Mouse (Mus musculus) brain, embryonic 14.5 days (tissue): Measurements from ENCODE around the gene Zfp148.

Experiments used
- CTCF ChIP-seq: fragments of 200-500 bp; IDR thresholded peaks from 2 replicates; pipeline ENCODE4 v1.5.1; 2012; ENCODE audit warnings: inconsistent platforms, mild to moderate bottlenecking, moderate library complexity, borderline replicate concordance; ENCODE audit not compliant: insufficient read depth, insufficient read length; ENCODE audit errors: extremely low read depth
- POLR2A ChIP-seq: fragments of 200-500 bp; IDR thresholded peaks from 2 replicates; pipeline ENCODE4 v1.6.1; 2012; ENCODE audit warnings: mild to moderate bottlenecking, inconsistent platforms, borderline replicate concordance; ENCODE audit not compliant: poor library complexity, insufficient read depth, insufficient read length, severe bottlenecking; ENCODE audit errors: extremely low read depth

DNA sequence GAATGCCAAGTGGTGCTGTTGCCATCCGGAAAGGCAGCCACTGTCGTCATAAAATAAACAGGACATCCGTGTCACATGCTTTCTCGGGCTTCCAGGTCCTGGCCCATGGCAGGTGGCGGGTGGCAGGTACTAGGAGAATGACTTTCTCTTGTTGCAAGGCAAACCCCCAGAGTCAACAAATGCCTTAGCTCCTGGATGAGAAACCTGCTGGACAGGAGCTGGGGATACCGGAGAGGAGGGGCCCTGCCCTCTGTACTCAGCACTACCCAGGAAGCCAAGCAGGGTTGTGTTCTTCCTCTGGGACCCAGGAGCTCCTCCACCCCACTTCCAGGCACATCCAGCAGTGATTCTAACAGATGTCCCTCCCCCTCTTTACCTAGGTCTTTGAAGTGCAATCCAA, 131.9 kb downstream of the Zfp148 start:
- TF ChIP-seq CTCF (no peak), POLR2A (no peak)
